Mouse (Mus musculus): ENCODE measurements around the gene Bcl2l12. TPM values are rescaled to one million over a fixed set of nuclear protein-coding genes. Genes with fewer than 3 reads are reported as not detected.

Gene Bcl2l12
- total and polyA plus RNA-seq, 3 experiments, result 16.6 to 24.6 TPM; not detected in 1

GRCm38 (mm10) chr7:45036702-45037101, 38.2 kb upstream of the Bcl2l12 start:
- Histone ChIP-seq H3K36me3 (ENCODE audit: control insufficient read depth in 1 of 2, insufficient read depth in 2 of 2, low read length in 2 of 2) (peaks cover 0 to 5% of the 10 kb centered on the region in 2 experiments; a peak in 2 of 4 replicates), H3K27ac (ENCODE audit: control insufficient read depth, low read depth, low read length) (no peak overlapping the region), H3K27me3 (ENCODE audit: control insufficient read depth in 1 of 2, insufficient read depth in 2 of 2, low read length in 2 of 2) (no peaks in the 10 kb centered on the region), H3K79me2 (ENCODE audit: control insufficient read depth, insufficient read depth, low read length, poor library complexity) (no peaks in the 10 kb centered on the region), H3K4me3 (ENCODE audit: control insufficient read depth in 1 of 2, insufficient read depth in 1 of 2, low read depth in 2 of 2, low read length in 2 of 2) (no peak overlapping the region), H3K9me3 (replicated peaks; ENCODE audit: insufficient read depth, low read length) (no peaks in the 10 kb centered on the region), H3K4me1 (ENCODE audit: control insufficient read depth in 1 of 2, insufficient read depth in 2 of 2, low read length in 2 of 2) (no peaks in the 10 kb centered on the region), H3K9ac (ENCODE audit: control insufficient read depth, low read depth, low read length, poor library complexity, severe bottlenecking) (no peak overlapping the region)
- TF ChIP-seq MYC (IDR thresholded peaks at IDR 0.05; ENCODE audit: low read depth, low read length), result no peak
- TF ChIP-seq NELFE (IDR thresholded peaks at IDR 0.05; ENCODE audit: low read depth, low read length), result no peak
- no peak for TF ChIP-seq MYB (IDR thresholded peaks at IDR 0.05; ENCODE audit: low read depth, low read length)
- TF ChIP-seq MXI1 (IDR thresholded peaks at IDR 0.05; ENCODE audit: low read depth, low read length), result no peak
- no peak for TF ChIP-seq SMC3 (IDR thresholded peaks at IDR 0.05; ENCODE audit: low read depth, low read length)
- no peak for DNase-seq (ENCODE audit: low read depth, low spot score)

GRCm38 (mm10) chr7:45035631-45036030, 37.1 kb upstream of the Bcl2l12 start:
- Histone ChIP-seq H3K4me1 (ENCODE audit: control insufficient read depth in 1 of 2, insufficient read depth in 2 of 2, low read length in 2 of 2) (no peaks in the 10 kb centered on the region), H3K4me3 (ENCODE audit: control insufficient read depth in 1 of 2, insufficient read depth in 1 of 2, low read depth in 2 of 2, low read length in 2 of 2) (no peak overlapping the region), H3K9ac (ENCODE audit: control insufficient read depth, low read depth, low read length, poor library complexity, severe bottlenecking) (no peak overlapping the region), H3K27ac (ENCODE audit: control insufficient read depth, low read depth, low read length) (no peak overlapping the region), H3K9me3 (replicated peaks; ENCODE audit: insufficient read depth, low read length) (no peaks in the 10 kb centered on the region), H3K36me3 (ENCODE audit: control insufficient read depth in 1 of 2, insufficient read depth in 2 of 2, low read length in 2 of 2) (peaks cover 0 to 5% of the 10 kb centered on the region in 2 experiments; a peak in 2 of 4 replicates), H3K27me3 (ENCODE audit: control insufficient read depth in 1 of 2, insufficient read depth in 2 of 2, low read length in 2 of 2) (no peaks in the 10 kb centered on the region), H3K79me2 (ENCODE audit: control insufficient read depth, insufficient read depth, low read length, poor library complexity) (no peaks in the 10 kb centered on the region)
- TF ChIP-seq SMC3 (IDR thresholded peaks at IDR 0.05; ENCODE audit: low read depth, low read length), result no peak
- 0 out of 2 replicates have a peak, but pooled peaks have one; percentile 11 for TF ChIP-seq HCFC1 (IDR thresholded peaks at IDR 0.05; ENCODE audit: low read depth, low read length)
- DNase-seq (ENCODE audit: low read depth, low spot score), result peak; percentile 24

- H3K4me3 ChIP-seq (ENCODE audit: control insufficient read depth in 1 of 2, insufficient read depth in 1 of 2, low read depth in 2 of 2, low read length in 2 of 2), result no peak overlapping the region
- no peak overlapping the region for H3K27ac ChIP-seq (ENCODE audit: control insufficient read depth, low read depth, low read length)
- H3K79me2 ChIP-seq (ENCODE audit: control insufficient read depth, insufficient read depth, low read length, poor library complexity), result no peaks in the 10 kb centered on the region
- TF ChIP-seq TAL1 (IDR thresholded peaks at IDR 0.05; ENCODE audit: low read length), result no peak
- TF ChIP-seq RAD21 (IDR thresholded peaks at IDR 0.05; ENCODE audit: low read depth, low read length), result no peak
- no peak for TF ChIP-seq MYB (IDR thresholded peaks at IDR 0.05; ENCODE audit: low read depth, low read length)
- TF ChIP-seq ELF1 (IDR thresholded peaks at IDR 0.05; ENCODE audit: low read depth, low read length), result no peak
- no peaks in the 10 kb centered on the region for H3K27me3 ChIP-seq (ENCODE audit: control insufficient read depth in 1 of 2, insufficient read depth in 2 of 2, low read length in 2 of 2)
- no peaks in the 10 kb centered on the region for H3K4me1 ChIP-seq (ENCODE audit: control insufficient read depth in 1 of 2, insufficient read depth in 2 of 2, low read length in 2 of 2)
- peaks cover 0 to 5% of the 10 kb centered on the region in 2 experiments; a peak in 2 of 4 replicates for H3K36me3 ChIP-seq (ENCODE audit: control insufficient read depth in 1 of 2, insufficient read depth in 2 of 2, low read length in 2 of 2)
- H3K9ac ChIP-seq (ENCODE audit: control insufficient read depth, low read depth, low read length, poor library complexity, severe bottlenecking), result no peak overlapping the region
- no peaks in the 10 kb centered on the region for H3K9me3 ChIP-seq (replicated peaks; ENCODE audit: insufficient read depth, low read length)
- no peak for DNase-seq (ENCODE audit: low read depth, low spot score)
These were observed 35.3 kb upstream of the Bcl2l12 start for GRCm38 (mm10) chr7:45033722-45034359.
